Mouse (Mus musculus): ENCODE data around the gene Pyroxd1. TPM values are rescaled to one million over a fixed set of nuclear protein-coding genes. Genes with fewer than 3 reads are reported as not detected.

Gene Pyroxd1
- polyA plus RNA-seq, 1 experiment from 2014 or later = 14.3 TPM

- Histone ChIP-seq H3K9ac (ENCODE audit: low read length) (no peak overlapping the region), H3K9me3 (ENCODE audit: control insufficient read depth, low read length) (no peaks in the 10 kb centered on the region), H3K4me3 (ENCODE audit: control insufficient read depth in 1 of 2, insufficient read depth in 1 of 2, low read depth in 1 of 2, low read length in 2 of 2) (no peak overlapping the region), H3K27me3 (ENCODE audit: control insufficient read depth, insufficient read depth, low read length) (no peaks in the 10 kb centered on the region), H3K4me1 (ENCODE audit: control insufficient read depth in 2 of 2, insufficient read depth in 2 of 2, low read length in 2 of 2) (no peaks in the 10 kb centered on the region), H3K4me2 (ENCODE audit: low read length) (no peak overlapping the region), H3K36me3 (ENCODE audit: control insufficient read depth, insufficient read depth, low read length) (peaks cover 90% of the 10 kb centered on the region), H3K27ac (replicated peaks in 1 of 2; ENCODE audit: control insufficient read depth in 1 of 2, insufficient read depth in 1 of 2, low read depth in 2 of 2, low read length in 2 of 2) (no peak overlapping the region)
- WGBS = 86% methylated on average over 6 of the region's 6 CpGs
- ATAC-seq (ENCODE audit: insufficient number of reproducible peaks, insufficient read depth, low FRiP score, low read depth) = no peak
Measured at GRCm38 (mm10) chr6:142362036-142362435, 16.6 kb downstream of the Pyroxd1 start.

- Histone ChIP-seq H3K9me3 (ENCODE audit: control insufficient read depth, low read length) (no peaks in the 10 kb centered on the region), H3K27me3 (ENCODE audit: control insufficient read depth, insufficient read depth, low read length) (no peaks in the 10 kb centered on the region), H3K4me3 (ENCODE audit: control insufficient read depth in 1 of 2, insufficient read depth in 1 of 2, low read depth in 1 of 2, low read length in 2 of 2) (no peak overlapping the region), H3K4me1 (ENCODE audit: control insufficient read depth in 2 of 2, insufficient read depth in 2 of 2, low read length in 2 of 2) (no peaks in the 10 kb centered on the region), H3K9ac (ENCODE audit: low read length) (no peak overlapping the region), H3K36me3 (ENCODE audit: control insufficient read depth, insufficient read depth, low read length) (peaks cover 91% of the 10 kb centered on the region), H3K27ac (replicated peaks in 1 of 2; ENCODE audit: control insufficient read depth in 1 of 2, insufficient read depth in 1 of 2, low read depth in 2 of 2, low read length in 2 of 2) (no peak overlapping the region), H3K4me2 (ENCODE audit: low read length) (no peak overlapping the region)
- 75% methylated on average over 9 of the region's 9 CpGs for WGBS
- no peak for ATAC-seq (ENCODE audit: insufficient number of reproducible peaks, insufficient read depth, low FRiP score, low read depth)
Measured at GRCm38 (mm10) chr6:142363019-142363576, 17.6 kb downstream of the Pyroxd1 start.

DNA sequence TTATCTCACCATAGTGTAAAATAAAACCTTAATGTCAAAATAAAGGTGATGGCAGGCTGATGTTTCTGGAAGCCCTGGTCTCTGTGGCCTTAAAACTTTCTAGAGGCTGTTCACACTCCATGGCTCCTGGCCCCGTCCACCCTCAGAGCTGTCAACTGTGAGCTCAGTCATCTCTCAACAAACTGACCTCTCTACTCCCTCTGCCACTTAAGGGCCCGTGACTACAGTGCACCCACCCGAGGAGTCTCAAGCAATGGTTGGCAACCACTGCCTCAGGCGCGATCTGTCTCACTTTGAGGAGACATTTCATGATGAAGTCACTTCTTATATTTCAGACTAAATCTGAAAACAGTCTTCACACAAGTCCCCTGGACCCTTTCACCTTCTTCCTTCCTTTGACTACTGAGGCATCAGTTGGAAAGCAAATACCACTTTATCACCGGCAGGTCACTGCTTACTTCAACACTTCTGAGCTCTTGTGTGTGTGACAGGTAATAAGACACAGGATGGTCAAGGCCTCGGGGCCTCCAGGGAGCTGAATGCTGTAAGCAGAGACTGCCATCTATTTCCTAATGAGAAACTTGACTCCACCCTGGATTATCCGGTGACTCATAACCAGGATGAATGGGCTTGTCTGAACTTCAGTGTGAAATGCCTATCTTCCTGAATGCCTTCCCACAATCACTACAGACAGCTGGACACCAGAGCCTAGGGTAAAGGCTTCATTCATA is 20.5 kb downstream of the Pyroxd1 start:
- 67% methylated on average over 8 of the region's 8 CpGs for WGBS
- Histone ChIP-seq H3K4me3 (ENCODE audit: control insufficient read depth in 1 of 2, insufficient read depth in 1 of 2, low read depth in 1 of 2, low read length in 2 of 2) (no peak overlapping the region), H3K4me1 (ENCODE audit: control insufficient read depth in 2 of 2, insufficient read depth in 2 of 2, low read length in 2 of 2) (no peaks in the 10 kb centered on the region), H3K27ac (replicated peaks in 1 of 2; ENCODE audit: control insufficient read depth in 1 of 2, insufficient read depth in 1 of 2, low read depth in 2 of 2, low read length in 2 of 2) (no peak overlapping the region), H3K9ac (ENCODE audit: low read length) (no peak overlapping the region), H3K36me3 (ENCODE audit: control insufficient read depth, insufficient read depth, low read length) (peaks cover 90% of the 10 kb centered on the region), H3K27me3 (ENCODE audit: control insufficient read depth, insufficient read depth, low read length) (no peaks in the 10 kb centered on the region), H3K9me3 (ENCODE audit: control insufficient read depth, low read length) (no peaks in the 10 kb centered on the region), H3K4me2 (ENCODE audit: low read length) (no peak overlapping the region)
- ATAC-seq (ENCODE audit: insufficient number of reproducible peaks, insufficient read depth, low FRiP score, low read depth) = no peak

DNA sequence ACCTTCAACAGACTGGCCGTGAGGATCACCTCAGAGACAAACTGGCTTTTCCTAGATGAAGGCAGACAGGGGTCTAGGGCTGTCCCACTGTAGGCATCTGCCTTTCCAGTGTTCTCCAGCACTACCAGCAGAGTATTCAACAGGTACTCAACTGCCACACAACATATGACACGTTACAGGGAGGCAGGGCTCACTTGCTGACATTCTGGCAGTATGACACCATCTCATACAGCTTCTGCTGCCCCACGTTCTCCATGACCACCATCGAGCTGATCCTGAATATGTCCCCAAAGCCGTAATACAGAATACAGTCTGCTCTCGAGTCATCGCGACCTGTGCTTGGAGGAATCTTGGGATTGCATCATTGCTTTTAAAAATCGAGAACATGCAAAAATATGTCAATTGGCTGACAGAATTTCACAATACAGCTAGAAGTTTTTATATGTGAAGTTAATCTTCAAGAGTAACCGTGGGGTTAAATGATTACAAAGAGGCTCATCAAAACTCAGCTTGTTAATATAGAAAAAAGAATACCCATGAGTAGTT is 21.1 kb downstream of the Pyroxd1 start:
- ATAC-seq (ENCODE audit: insufficient number of reproducible peaks, insufficient read depth, low FRiP score, low read depth) = no peak
- 82% methylated on average over 10 of the region's 10 CpGs for WGBS
- Histone ChIP-seq H3K36me3 (ENCODE audit: control insufficient read depth, insufficient read depth, low read length) (peaks cover 87% of the 10 kb centered on the region), H3K4me2 (ENCODE audit: low read length) (no peak overlapping the region), H3K9me3 (ENCODE audit: control insufficient read depth, low read length) (no peaks in the 10 kb centered on the region), H3K4me1 (ENCODE audit: control insufficient read depth in 2 of 2, insufficient read depth in 2 of 2, low read length in 2 of 2) (no peaks in the 10 kb centered on the region), H3K9ac (ENCODE audit: low read length) (no peak overlapping the region), H3K27me3 (ENCODE audit: control insufficient read depth, insufficient read depth, low read length) (no peaks in the 10 kb centered on the region), H3K27ac (replicated peaks in 1 of 2; ENCODE audit: control insufficient read depth in 1 of 2, insufficient read depth in 1 of 2, low read depth in 2 of 2, low read length in 2 of 2) (no peak overlapping the region), H3K4me3 (ENCODE audit: control insufficient read depth in 1 of 2, insufficient read depth in 1 of 2, low read depth in 1 of 2, low read length in 2 of 2) (no peak overlapping the region)

DNA sequence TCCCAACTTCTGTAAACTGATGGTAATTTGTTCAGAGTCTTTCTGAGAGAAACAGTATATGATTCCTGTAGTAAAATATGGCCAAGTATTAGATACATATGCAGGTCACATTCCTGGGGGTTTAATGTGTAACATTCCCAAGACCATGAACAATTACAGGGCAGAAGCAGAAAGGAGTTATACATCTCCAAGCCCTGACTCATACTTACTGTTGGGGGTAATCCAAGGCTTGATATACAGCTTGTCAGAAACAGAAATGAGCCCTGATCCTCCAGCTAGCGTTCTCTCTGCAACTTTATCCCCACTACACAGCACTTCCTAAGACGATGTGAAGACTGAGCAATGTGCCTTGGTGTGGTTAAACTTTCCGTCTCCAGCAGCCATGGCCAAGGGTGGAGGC is 22.1 kb downstream of the Pyroxd1 start:
- no peak overlapping the region for H3K4me2 ChIP-seq (ENCODE audit: low read length)

GRCm38 (mm10) chr6:142369568-142369967 is 24.1 kb downstream of the Pyroxd1 start:
- H3K27me3 ChIP-seq (ENCODE audit: control insufficient read depth, insufficient read depth, low read length) = no peaks in the 10 kb centered on the region
- H3K36me3 ChIP-seq (ENCODE audit: control insufficient read depth, insufficient read depth, low read length) = peaks cover 87% of the 10 kb centered on the region
- 88% methylated on average over 3 of the region's 3 CpGs for WGBS
- H3K27ac ChIP-seq (replicated peaks in 1 of 2; ENCODE audit: control insufficient read depth in 1 of 2, insufficient read depth in 1 of 2, low read depth in 2 of 2, low read length in 2 of 2) = no peak overlapping the region
- H3K4me2 ChIP-seq (ENCODE audit: low read length) = no peak overlapping the region
- H3K4me3 ChIP-seq (ENCODE audit: control insufficient read depth in 1 of 2, insufficient read depth in 1 of 2, low read depth in 1 of 2, low read length in 2 of 2) = no peak overlapping the region
- no peaks in the 10 kb centered on the region for H3K9me3 ChIP-seq (ENCODE audit: control insufficient read depth, low read length)
- H3K9ac ChIP-seq (ENCODE audit: low read length) = no peak overlapping the region
- no peaks in the 10 kb centered on the region for H3K4me1 ChIP-seq (ENCODE audit: control insufficient read depth in 2 of 2, insufficient read depth in 2 of 2, low read length in 2 of 2)
- no peak for ATAC-seq (ENCODE audit: insufficient number of reproducible peaks, insufficient read depth, low FRiP score, low read depth)

More for the DNA sequence above, 22.1 kb downstream of the Pyroxd1 start:
- H3K4me3 ChIP-seq (ENCODE audit: control insufficient read depth in 1 of 2, insufficient read depth in 1 of 2, low read depth in 1 of 2, low read length in 2 of 2) = no peak overlapping the region
- no peaks in the 10 kb centered on the region for H3K27me3 ChIP-seq (ENCODE audit: control insufficient read depth, insufficient read depth, low read length)
- no peaks in the 10 kb centered on the region for H3K4me1 ChIP-seq (ENCODE audit: control insufficient read depth in 2 of 2, insufficient read depth in 2 of 2, low read length in 2 of 2)
- no peak overlapping the region for H3K9ac ChIP-seq (ENCODE audit: low read length)
- 85% methylated on average over 3 of the region's 3 CpGs for WGBS
- peaks cover 87% of the 10 kb centered on the region for H3K36me3 ChIP-seq (ENCODE audit: control insufficient read depth, insufficient read depth, low read length)
- no peaks in the 10 kb centered on the region for H3K9me3 ChIP-seq (ENCODE audit: control insufficient read depth, low read length)
- ATAC-seq (ENCODE audit: insufficient number of reproducible peaks, insufficient read depth, low FRiP score, low read depth) = no peak
- H3K27ac ChIP-seq (replicated peaks in 1 of 2; ENCODE audit: control insufficient read depth in 1 of 2, insufficient read depth in 1 of 2, low read depth in 2 of 2, low read length in 2 of 2) = no peak overlapping the region

DNA sequence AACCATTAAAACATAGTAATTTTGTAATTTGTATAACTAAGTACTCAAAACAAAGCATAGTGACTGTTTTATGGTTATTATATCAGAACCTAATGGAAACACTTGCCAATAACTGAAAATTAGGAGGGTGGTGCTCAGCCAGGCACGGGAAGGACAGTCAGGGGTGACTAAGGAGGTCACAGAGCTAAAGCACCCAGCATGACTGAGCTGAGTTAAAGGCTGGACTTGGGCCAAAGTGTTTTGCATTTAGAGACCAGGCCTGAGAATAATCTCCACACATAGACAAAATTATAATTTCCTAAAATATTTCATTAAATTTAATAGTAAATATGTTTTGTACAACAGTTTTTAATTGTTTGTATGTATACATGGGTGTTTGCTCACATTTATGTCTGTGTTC is 31.6 kb downstream of the Pyroxd1 start:
- Histone ChIP-seq H3K9ac (ENCODE audit: low read length) (no peak overlapping the region), H3K27ac (replicated peaks in 1 of 2; ENCODE audit: control insufficient read depth in 1 of 2, insufficient read depth in 1 of 2, low read depth in 2 of 2, low read length in 2 of 2) (no peak overlapping the region), H3K4me2 (ENCODE audit: low read length) (no peak overlapping the region), H3K27me3 (ENCODE audit: control insufficient read depth, insufficient read depth, low read length) (no peaks in the 10 kb centered on the region), H3K36me3 (ENCODE audit: control insufficient read depth, insufficient read depth, low read length) (peaks cover 47% of the 10 kb centered on the region), H3K4me3 (ENCODE audit: control insufficient read depth in 1 of 2, insufficient read depth in 1 of 2, low read depth in 1 of 2, low read length in 2 of 2) (no peak overlapping the region), H3K9me3 (ENCODE audit: control insufficient read depth, low read length) (no peaks in the 10 kb centered on the region), H3K4me1 (ENCODE audit: control insufficient read depth in 2 of 2, insufficient read depth in 2 of 2, low read length in 2 of 2) (no peaks in the 10 kb centered on the region)
- no peak for ATAC-seq (ENCODE audit: insufficient number of reproducible peaks, insufficient read depth, low FRiP score, low read depth)
- WGBS = 77% methylated on average over 1 of the region's 1 CpGs

Measured in heart, embryonic 14.5 days (tissue).